Mouse (Mus musculus) cerebellum, adult 2 months (tissue): Measurements from ENCODE around the gene Tulp2.

Experiments used
- CTCF ChIP-seq: fragments of 200-500 bp; IDR thresholded peaks from 2 replicates; pipeline ENCODE4 v1.5.1; 2011; ENCODE audit warnings: low read depth, mild to moderate bottlenecking, control low read depth, low read length, moderate library complexity, borderline replicate concordance; ENCODE audit not compliant: insufficient read depth
- POLR2A ChIP-seq: fragments of 200-500 bp; IDR thresholded peaks from 2 replicates; pipeline ENCODE4 v1.6.1; 2011; ENCODE audit warnings: low read length, control low read depth, borderline replicate concordance; ENCODE audit not compliant: insufficient read depth

DNA sequence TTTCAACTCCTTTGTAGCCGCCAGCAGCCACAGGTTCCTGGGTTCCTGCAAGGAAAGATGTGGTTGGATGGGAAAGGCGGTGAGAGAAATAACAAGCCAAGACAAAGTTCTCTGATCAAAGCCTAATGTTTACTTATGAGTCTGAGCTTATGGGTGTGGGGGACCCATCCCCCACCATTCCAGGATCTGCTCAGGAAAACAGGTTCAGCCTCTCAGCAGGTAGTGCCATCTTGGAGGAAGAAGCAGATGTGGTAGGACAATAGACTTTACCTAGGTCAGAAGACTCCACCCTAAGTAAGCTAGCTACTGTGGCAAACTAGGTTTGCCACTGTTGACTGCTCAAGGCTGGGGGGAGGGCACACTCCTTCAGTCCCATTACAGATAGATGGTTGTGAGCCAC is 83.1 kb downstream of the Tulp2 start:
- no peak for TF ChIP-seq POLR2A
- TF ChIP-seq CTCF, result no peak
